Mouse (Mus musculus): ENCODE results near the gene Tirap. TPM values are rescaled to one million over a fixed set of nuclear protein-coding genes. Genes with fewer than 3 reads are reported as not detected.
A peak's percentile ranks its signal among the peaks of the same experiment; 100 is the strongest.

Tirap gene
- polyA plus RNA-seq, 1 experiment from 2014 or later: 11.0 TPM

- no peak for TF ChIP-seq CTCF (IDR thresholded peaks at IDR 0.05)
- POLR2A ChIA-PET: interaction anchor here (0.6 kb wide), 1 partner anchor 348 kb away, joined by 4 read pairs; no protein-coding TSS in a partner anchor
- no peaks in the 10 kb centered on the region for H3K27me3 ChIP-seq
- in situ Hi-C loops (cut with MboI; ENCODE audit: low pct_unique_long_range_greater_than_20kb): loop anchor here (10.0 kb wide), 1 partner anchor 342 kb away; no protein-coding TSS in a partner anchor
- ATAC-seq: no peak
- DNase-seq (ENCODE audit: low read depth, low spot score): no peak
- CTCF ChIA-PET: no interaction called here
Measured at GRCm38 (mm10) chr9:35192983-35193542, 7.0 kb downstream of the Tirap start.

GRCm38 (mm10) chr9:35188700-35189099 is 11.4 kb downstream of the Tirap start:
- H3K27me3 ChIP-seq: no peaks in the 10 kb centered on the region
- no peak for DNase-seq (ENCODE audit: low read depth, low spot score)
- POLR2A ChIA-PET: no interaction called here
- TF ChIP-seq CTCF (IDR thresholded peaks at IDR 0.05): no peak
- no peak for ATAC-seq
- in situ Hi-C loops (cut with MboI; ENCODE audit: low pct_unique_long_range_greater_than_20kb): no loop called here
- CTCF ChIA-PET: interaction anchor here (1.4 to 1.6 kb wide), 2 partner anchors 7 to 11 kb away, joined by 3 to 4 read pairs; no protein-coding TSS in a partner anchor

- TF ChIP-seq CTCF (IDR thresholded peaks at IDR 0.05): no peak
- ChIA-PET CTCF (no interaction called here), POLR2A (no interaction called here)
- no peak for ATAC-seq
- in situ Hi-C loops (cut with MboI; ENCODE audit: low pct_unique_long_range_greater_than_20kb): no loop called here
- DNase-seq (ENCODE audit: low read depth, low spot score): no peak
- H3K27me3 ChIP-seq: no peaks in the 10 kb centered on the region
Measured at GRCm38 (mm10) chr9:35187351-35187903, 12.7 kb downstream of the Tirap start.

- no peak for ATAC-seq
- CTCF ChIA-PET: no interaction called here
Measured at GRCm38 (mm10) chr9:35186430-35186829, 13.7 kb downstream of the Tirap start.

GRCm38 (mm10) chr9:35183359-35183758 is 16.7 kb downstream of the Tirap start:
- POLR2A ChIA-PET: interaction anchor here (0.5 kb wide), 1 partner anchor 37 kb away, joined by 3 read pairs; no protein-coding TSS in a partner anchor
- no peak for ATAC-seq
- no peak for DNase-seq (ENCODE audit: low read depth, low spot score)
- in situ Hi-C loops (cut with MboI; ENCODE audit: low pct_unique_long_range_greater_than_20kb): no loop called here
- CTCF ChIA-PET: interaction anchor here (1.9 kb wide), 1 partner anchor 16 kb away, joined by 6 read pairs; the partner anchor contains the start of genes Srpr and Tirap
- H3K27me3 ChIP-seq: no peaks in the 10 kb centered on the region
- no peak for TF ChIP-seq CTCF (IDR thresholded peaks at IDR 0.05)

More at GRCm38 (mm10) chr9:35186430-35186829, 13.7 kb downstream of the Tirap start:
- DNase-seq (ENCODE audit: low read depth, low spot score): no peak
- POLR2A ChIA-PET: no interaction called here
- no peak for TF ChIP-seq CTCF (IDR thresholded peaks at IDR 0.05)
- no peaks in the 10 kb centered on the region for H3K27me3 ChIP-seq
- in situ Hi-C loops (cut with MboI; ENCODE audit: low pct_unique_long_range_greater_than_20kb): no loop called here

GRCm38 (mm10) chr9:35182832-35183231 is 17.3 kb downstream of the Tirap start:
- no peak for ATAC-seq
- CTCF ChIA-PET: interaction anchor here (1.9 kb wide), 1 partner anchor 17 kb away, joined by 6 read pairs; the partner anchor contains the start of genes Srpr and Tirap
- H3K27me3 ChIP-seq: no peaks in the 10 kb centered on the region
- in situ Hi-C loops (cut with MboI; ENCODE audit: low pct_unique_long_range_greater_than_20kb): no loop called here
- no peak for DNase-seq (ENCODE audit: low read depth, low spot score)
- TF ChIP-seq CTCF (IDR thresholded peaks at IDR 0.05): no peak
- POLR2A ChIA-PET: interaction anchor here (0.5 kb wide), 1 partner anchor 37 kb away, joined by 3 read pairs; no protein-coding TSS in a partner anchor

GRCm38 (mm10) chr9:35176124-35176659 is 23.9 kb downstream of the Tirap start:
- in situ Hi-C loops (cut with MboI; ENCODE audit: low pct_unique_long_range_greater_than_20kb): no loop called here
- no peak for TF ChIP-seq CTCF (IDR thresholded peaks at IDR 0.05)
- ChIA-PET POLR2A (no interaction called here), CTCF (interaction anchor here (1.7 kb wide), 1 partner anchor 24 kb away, joined by 6 read pairs; the partner anchor contains the start of genes Srpr and Tirap)
- DNase-seq (ENCODE audit: low read depth, low spot score) (no peak), ATAC-seq (peak; percentile 55)
- H3K27me3 ChIP-seq: no peaks in the 10 kb centered on the region

GRCm38 (mm10) chr9:35175251-35176123 is 24.6 kb downstream of the Tirap start, which contains the start of gene Dcps:
Gene Dcps, minus strand, starts transcription at chr9:35176061.
- ATAC-seq: peak; percentile 97
- CTCF ChIA-PET: no interaction called here
- DNase-seq (ENCODE audit: low read depth, low spot score): peak; percentile 85
- TF ChIP-seq CTCF (IDR thresholded peaks at IDR 0.05): no peak
- POLR2A ChIA-PET: interaction anchor here (1.0 kb wide), 1 partner anchor 58 kb away, joined by 7 read pairs; no protein-coding TSS in a partner anchor
- no peaks in the 10 kb centered on the region for H3K27me3 ChIP-seq
- in situ Hi-C loops (cut with MboI; ENCODE audit: low pct_unique_long_range_greater_than_20kb): no loop called here

GRCm38 (mm10) chr9:35173331-35173730 is 26.8 kb downstream of the Tirap start:
- POLR2A ChIA-PET: no interaction called here
- CTCF ChIA-PET: no interaction called here
- ATAC-seq: no peak
- DNase-seq (ENCODE audit: low read depth, low spot score): no peak
- H3K27me3 ChIP-seq: no peaks in the 10 kb centered on the region
- no peak for TF ChIP-seq CTCF (IDR thresholded peaks at IDR 0.05)
- in situ Hi-C loops (cut with MboI; ENCODE audit: low pct_unique_long_range_greater_than_20kb): loop anchor here (25.0 kb wide), 2 partner anchors 311 to 511 kb away; no protein-coding TSS in a partner anchor

GRCm38 (mm10) chr9:35170071-35170470 is 30.0 kb downstream of the Tirap start:
- in situ Hi-C loops (cut with MboI; ENCODE audit: low pct_unique_long_range_greater_than_20kb): loop anchor here (25.0 kb wide), 2 partner anchors 308 to 508 kb away; no protein-coding TSS in a partner anchor
- TF ChIP-seq CTCF (IDR thresholded peaks at IDR 0.05): no peak
- ATAC-seq (no peak), DNase-seq (ENCODE audit: low read depth, low spot score) (no peak)
- no peaks in the 10 kb centered on the region for H3K27me3 ChIP-seq
- ChIA-PET CTCF (interaction anchor here (0.7 to 1.2 kb wide), 2 partner anchors 11 to 138 kb away, joined by 3 to 4 read pairs; no protein-coding TSS in a partner anchor), POLR2A (no interaction called here)

All from Patski (cell line).